Mouse (Mus musculus) CH12.LX (cell line): ENCODE data around the gene Ffar4. TPM values are rescaled to one million over a fixed set of nuclear protein-coding genes. Genes with fewer than 3 reads are reported as not detected.

Source experiments
- DNase-seq: peaks from one replicate; pipeline ENCODE4 v3.0.0-alpha.2; 2013; ENCODE audit errors: extremely low read depth
- H3K27ac ChIP-seq: 2 replicates; pipeline ENCODE4 v1.5.1; 2012; ENCODE audit warnings: low read depth, mild to moderate bottlenecking, control low read depth, moderate library complexity; ENCODE audit not compliant: insufficient read depth
- H3K27me3 ChIP-seq: replicated peaks from 2 replicates; pipeline ENCODE3; 2012; ENCODE audit warnings: inconsistent platforms
- H3K36me3 ChIP-seq, 2 experiments: replicated peaks in 1 of 2; 2 replicates each; pipeline versions ENCODE3 to v1.6.1; 2012; ENCODE audit warnings: inconsistent platforms in 1 of 2, low read length in 1 of 2, mild to moderate bottlenecking in 1 of 2, mixed read lengths in 1 of 2, moderate library complexity in 1 of 2; ENCODE audit not compliant: control insufficient read depth in 1 of 2, insufficient read depth in 1 of 2
- H3K4me1 ChIP-seq, 2 experiments: 2 replicates each; pipeline ENCODE4 v1.6.1; 2012; ENCODE audit warnings: inconsistent platforms in 1 of 2, moderate library complexity in 1 of 2; ENCODE audit not compliant: insufficient read depth in 2 of 2, control insufficient read depth in 1 of 2
- H3K4me2 ChIP-seq: 2 replicates; pipeline ENCODE4 v1.6.1; 2012; ENCODE audit warnings: low read depth, mild to moderate bottlenecking, control low read depth; ENCODE audit not compliant: poor library complexity, insufficient read depth, severe bottlenecking
- H3K4me3 ChIP-seq, 3 experiments: fragments of 150-350 bp in 1 of 3; sonication (generic) in 1 of 3; replicated peaks in 1 of 3; 2 replicates each; pipeline versions ENCODE3 to v1.5.1; 2011 to 2012; ENCODE audit warnings: low read depth in 2 of 3, low read length in 2 of 3, mild to moderate bottlenecking in 2 of 3, moderate library complexity in 2 of 3, control low read depth in 1 of 3, improper control_type of control experiment in 1 of 3, inconsistent platforms in 1 of 3, mixed read lengths in 1 of 3; ENCODE audit not compliant: poor library complexity in 1 of 3
- H3K79me2 ChIP-seq: replicated peaks from 2 replicates; pipeline ENCODE4 v1.6.1; 2012; ENCODE audit warnings: mild to moderate bottlenecking, moderate library complexity; ENCODE audit not compliant: control insufficient read depth, poor library complexity, insufficient read depth, severe bottlenecking; ENCODE audit errors: extremely low read depth
- H3K9ac ChIP-seq: 2 replicates; pipeline ENCODE4 v1.6.1; 2012; ENCODE audit warnings: low read depth, mild to moderate bottlenecking, control low read depth, moderate library complexity; ENCODE audit not compliant: insufficient read depth
- H3K9me3 ChIP-seq: replicated peaks from 2 replicates; pipeline ENCODE3; 2012; ENCODE audit warnings: low read length, inconsistent platforms, mixed read lengths
- BHLHE40 ChIP-seq: IDR thresholded peaks from 2 replicates; pipeline ENCODE4 v1.6.1; 2011; ENCODE audit warnings: mild to moderate bottlenecking, low read depth, low read length, improper control_type of control experiment
- CHD2 ChIP-seq: IDR thresholded peaks from 2 replicates; pipeline ENCODE4 v1.6.1; 2011; ENCODE audit warnings: low read length, improper control_type of control experiment
- CTCF ChIP-seq, 2 experiments: IDR thresholded peaks in 1 of 2; conservative IDR thresholded peaks in 1 of 2; 2 replicates each; pipeline ENCODE4 v1.5.1; 2011 to 2012; ENCODE audit warnings: low read depth in 2 of 2, low read length in 2 of 2, improper control_type of control experiment in 1 of 2, inconsistent platforms in 1 of 2, mild to moderate bottlenecking in 1 of 2, moderate library complexity in 1 of 2
- E2F4 ChIP-seq: IDR thresholded peaks from 2 replicates; pipeline ENCODE4 v1.6.1; 2011; ENCODE audit warnings: low read depth, low read length, improper control_type of control experiment; ENCODE audit not compliant: insufficient replicate concordance
- ELF1 ChIP-seq: IDR thresholded peaks from 2 replicates; pipeline ENCODE4 v1.6.1; 2014; ENCODE audit warnings: low read depth, mild to moderate bottlenecking, inconsistent platforms, low read length, improper control_type of control experiment
- EP300 ChIP-seq: IDR thresholded peaks from 2 replicates; pipeline ENCODE4 v1.6.1; 2011; ENCODE audit warnings: low read length, improper control_type of control experiment
- ETS1 ChIP-seq: conservative IDR thresholded peaks from 2 replicates; pipeline ENCODE4 v1.6.1; 2012; ENCODE audit warnings: low read depth, mild to moderate bottlenecking, inconsistent platforms, low read length, improper control_type of control experiment, moderate library complexity
- GABPA ChIP-seq: IDR thresholded peaks from 2 replicates; pipeline ENCODE4 v1.6.1; 2012; ENCODE audit warnings: low read depth, low read length, improper control_type of control experiment, inconsistent platforms; ENCODE audit not compliant: insufficient replicate concordance
- HCFC1 ChIP-seq: IDR thresholded peaks from 2 replicates; pipeline ENCODE4 v1.6.1; 2012; ENCODE audit warnings: low read depth, mild to moderate bottlenecking, inconsistent platforms, low read length, improper control_type of control experiment
- IRF4 ChIP-seq: IDR thresholded peaks from 2 replicates; pipeline ENCODE4 v1.6.1; 2014; ENCODE audit warnings: low read depth, mild to moderate bottlenecking, inconsistent platforms, low read length, improper control_type of control experiment
- JUN ChIP-seq: IDR thresholded peaks from 2 replicates; pipeline ENCODE4 v1.6.1; 2011; ENCODE audit warnings: low read depth, mild to moderate bottlenecking, low read length, improper control_type of control experiment, moderate library complexity; ENCODE audit not compliant: insufficient read depth
- JUND ChIP-seq: conservative IDR thresholded peaks from 2 replicates; pipeline ENCODE4 v1.6.1; 2011; ENCODE audit warnings: low read depth, low read length, improper control_type of control experiment
- MAFK ChIP-seq: IDR thresholded peaks from 2 replicates; pipeline ENCODE4 v1.6.1; 2011; ENCODE audit warnings: low read length, improper control_type of control experiment; ENCODE audit not compliant: insufficient replicate concordance
- MAX ChIP-seq: IDR thresholded peaks from 2 replicates; pipeline ENCODE4 v1.6.1; 2011; ENCODE audit warnings: low read length, improper control_type of control experiment
- MAZ ChIP-seq: IDR thresholded peaks from 2 replicates; pipeline ENCODE4 v1.6.1; 2012; ENCODE audit warnings: low read depth, mild to moderate bottlenecking, inconsistent platforms, low read length, improper control_type of control experiment, moderate library complexity
- MEF2A ChIP-seq: IDR thresholded peaks from 2 replicates; pipeline ENCODE4 v1.6.1; 2014; ENCODE audit warnings: low read depth, mild to moderate bottlenecking, inconsistent platforms, low read length, improper control_type of control experiment, borderline replicate concordance
- MYC ChIP-seq: IDR thresholded peaks from 2 replicates; pipeline ENCODE4 v1.6.1; 2011; ENCODE audit warnings: low read depth, mild to moderate bottlenecking, improper control_type of control experiment, low read length
- NELFE ChIP-seq: IDR thresholded peaks from 2 replicates; pipeline ENCODE4 v1.6.1; 2011; ENCODE audit warnings: low read depth, low read length, improper control_type of control experiment
- NRF1 ChIP-seq: IDR thresholded peaks from 2 replicates; pipeline ENCODE4 v1.6.1; 2014; ENCODE audit warnings: low read depth, mild to moderate bottlenecking, inconsistent platforms, low read length, improper control_type of control experiment, moderate library complexity
- PAX5 ChIP-seq: IDR thresholded peaks from 2 replicates; pipeline ENCODE4 v1.6.1; 2012; ENCODE audit warnings: low read length, inconsistent platforms, mixed read lengths
- POLR2AphosphoS2 ChIP-seq: IDR thresholded peaks from 2 replicates; pipeline ENCODE4 v1.6.1; 2011; ENCODE audit warnings: low read depth, low read length, improper control_type of control experiment
- RAD21 ChIP-seq: IDR thresholded peaks from 2 replicates; pipeline ENCODE4 v1.6.1; 2011; ENCODE audit warnings: low read depth, mild to moderate bottlenecking, low read length, improper control_type of control experiment, moderate library complexity
- RCOR1 ChIP-seq: conservative IDR thresholded peaks from 2 replicates; pipeline ENCODE4 v1.6.1; 2012; ENCODE audit warnings: low read depth, mild to moderate bottlenecking, inconsistent platforms, low read length, improper control_type of control experiment
- SIN3A ChIP-seq: IDR thresholded peaks from 2 replicates; pipeline ENCODE4 v1.6.1; 2012; ENCODE audit warnings: low read length, improper control_type of control experiment, inconsistent platforms
- SMC3 ChIP-seq: IDR thresholded peaks from 2 replicates; pipeline ENCODE4 v1.6.1; 2011; ENCODE audit warnings: low read depth, low read length, improper control_type of control experiment
- TBP ChIP-seq: conservative IDR thresholded peaks from 2 replicates; pipeline ENCODE4 v1.6.1; 2011; ENCODE audit warnings: low read depth, low read length, improper control_type of control experiment
- TCF12 ChIP-seq: IDR thresholded peaks from 2 replicates; pipeline ENCODE4 v1.6.1; 2014; ENCODE audit warnings: low read depth, mild to moderate bottlenecking, inconsistent platforms, low read length, improper control_type of control experiment
- UBTF ChIP-seq: IDR thresholded peaks from 2 replicates; pipeline ENCODE4 v1.6.1; 2012; ENCODE audit warnings: low read depth, mild to moderate bottlenecking, inconsistent platforms, low read length, improper control_type of control experiment, moderate library complexity
- USF1 ChIP-seq: IDR thresholded peaks from 2 replicates; pipeline ENCODE4 v1.6.1; 2014; ENCODE audit warnings: low read depth, mild to moderate bottlenecking, inconsistent platforms, low read length, improper control_type of control experiment
- ZC3H11A ChIP-seq: IDR thresholded peaks from 2 replicates; pipeline ENCODE4 v1.6.1; 2012; ENCODE audit warnings: low read depth, mild to moderate bottlenecking, inconsistent platforms, low read length, improper control_type of control experiment
- ZMIZ1 ChIP-seq: IDR thresholded peaks from 2 replicates; pipeline ENCODE4 v1.6.1; 2012; ENCODE audit warnings: low read depth, mild to moderate bottlenecking, inconsistent platforms, low read length, improper control_type of control experiment
- ZNF384 ChIP-seq: IDR thresholded peaks from 2 replicates; pipeline ENCODE4 v1.6.1; 2012; ENCODE audit warnings: low read depth, low read length, improper control_type of control experiment, inconsistent platforms
- dilution Hi-C: fragments of 300-500 bp; cut with MboI; formaldehyde crosslinking; loops from 2 replicates; pipeline ENCODE4 v1.14.3; 2020; ENCODE audit warnings: low sequenced_read_pairs; ENCODE audit not compliant: extremely low pct_unique_long_range_greater_than_20kb, extremely low pct_ligation_motif_present
- in situ Hi-C: fragments of 300-500 bp; cut with MboI; formaldehyde crosslinking; loops from 3 replicates; pipeline ENCODE4 v1.14.3; 2019; ENCODE audit warnings: low sequenced_read_pairs, low pct_ligation_motif_present, low pct_unique_long_range_greater_than_20kb, mixed read lengths
- polyA plus RNA-seq: library from polyadenylated mRNA; unstranded; fragments of >175 nt; gene quantifications from 2 replicates; pipeline ENCODE4 v1.2.1, GENCODE M21; 2012; ENCODE audit warnings: low read depth; ENCODE audit not compliant: insufficient read length
- total RNA-seq, 2 experiments: library from RNA; depleted of rRNA; stranded (reverse); fragments of 300-350 nt in 1 of 2; fragments of >200 nt in 1 of 2; gene quantifications; 2 replicates each; pipeline ENCODE4 v1.2.3; 2012 to 2014

Ffar4 gene
- total and polyA plus RNA-seq, 3 experiments, result not detected

DNA sequence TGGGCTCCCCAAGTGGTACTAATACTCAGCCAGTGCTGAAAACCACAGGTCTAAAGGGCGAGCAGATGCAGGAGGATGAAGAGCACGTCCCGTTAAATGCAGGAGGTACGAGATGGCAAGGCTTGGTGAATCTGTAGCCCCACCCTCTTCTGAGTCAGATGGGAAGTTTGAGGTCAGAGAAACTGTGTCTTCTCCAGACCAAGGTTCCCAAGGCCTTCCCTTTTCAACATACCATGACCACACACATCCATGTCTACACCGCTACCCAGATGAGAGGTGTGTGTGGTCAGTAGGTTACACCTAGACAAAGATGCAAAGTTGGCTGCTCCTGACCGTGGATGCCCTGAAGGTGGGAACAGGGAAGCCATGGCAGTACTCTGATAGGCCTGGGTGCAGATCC, 37.9 kb downstream of the Ffar4 start:
- TF ChIP-seq IRF4, result peak; percentile 47; the same call in 1 of the 2 replicates
- no peak for TF ChIP-seq JUN
- H3K36me3 ChIP-seq, result no peaks in the 10 kb centered on the region
- in situ Hi-C loops (no loop called here), dilution Hi-C loops (no loop called here)
- no peaks in the 10 kb centered on the region for H3K9me3 ChIP-seq
- H3K27ac ChIP-seq, result no peak overlapping the region
- no peak overlapping the region for H3K9ac ChIP-seq
- H3K4me3 ChIP-seq, result no peak overlapping the region
- H3K4me1 ChIP-seq, result peaks cover 6% of the 10 kb centered on the region in 2 experiments
- no peak for DNase-seq
- H3K79me2 ChIP-seq, result no peaks in the 10 kb centered on the region
- H3K4me2 ChIP-seq, result peak overlapping the region; percentile 22; the same call in 1 of the 2 replicates
- H3K27me3 ChIP-seq, result no peaks in the 10 kb centered on the region

DNA sequence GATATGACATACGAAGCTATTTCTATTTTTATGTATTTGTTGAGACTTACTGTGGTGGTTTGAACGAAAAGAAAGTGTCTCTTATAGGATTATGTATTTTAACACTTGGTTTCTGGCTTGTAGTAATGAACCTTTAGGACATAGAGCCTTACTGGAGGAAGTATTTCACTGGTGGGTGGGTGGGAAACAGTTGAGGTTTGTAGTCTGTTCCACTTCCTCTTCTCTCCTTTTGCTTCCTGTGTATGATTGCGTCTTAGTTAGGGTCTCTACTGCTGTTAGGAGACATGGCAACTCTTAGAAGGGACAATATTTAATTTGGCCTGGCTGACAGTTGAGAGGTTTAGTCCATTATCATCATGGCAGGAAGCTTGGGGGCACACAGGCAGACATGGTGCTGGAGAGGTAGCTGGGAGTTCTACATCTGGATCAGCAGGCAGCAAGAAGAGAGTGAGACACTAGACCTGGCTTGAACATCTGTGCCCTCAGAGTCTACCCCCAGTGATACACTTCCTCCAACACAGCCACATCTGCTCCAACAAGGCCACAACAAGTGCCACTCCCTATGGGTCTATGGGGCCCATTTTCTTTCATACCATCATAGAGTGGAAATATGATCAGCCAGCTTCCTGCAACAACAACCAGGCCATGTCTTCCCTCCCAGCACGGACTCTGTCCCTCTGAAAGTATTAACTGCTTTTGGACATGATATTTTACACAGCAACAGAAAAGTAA, 46.8 kb downstream of the Ffar4 start:
- no peak overlapping the region for H3K4me2 ChIP-seq
- H3K4me1 ChIP-seq, result peaks cover 4 to 13% of the 10 kb centered on the region in 2 experiments
- DNase-seq, result peak; percentile 61
- H3K27me3 ChIP-seq, result no peaks in the 10 kb centered on the region
- 0 out of 2 replicates have a peak overlapping the region, but pooled peaks have one; percentile 13 for H3K27ac ChIP-seq
- H3K79me2 ChIP-seq, result no peaks in the 10 kb centered on the region
- in situ Hi-C loops, result no loop called here
- no peak overlapping the region for H3K4me3 ChIP-seq
- H3K36me3 ChIP-seq, result no peaks in the 10 kb centered on the region
- H3K9me3 ChIP-seq, result peaks cover 4% of the 10 kb centered on the region
- dilution Hi-C loops, result no loop called here
- no peak overlapping the region for H3K9ac ChIP-seq
- TF ChIP-seq MAX (peak; percentile 5; the same call in 1 of the 2 replicates), ZMIZ1 (no peak), NELFE (no peak), BHLHE40 (no peak), MYC (0 out of 2 replicates have a peak, but pooled peaks have one; percentile 12), RCOR1 (no peak), MAFK (no peak), SIN3A (no peak), ETS1 (no peak), ELF1 (no peak), RAD21 (no peak), TBP (no peak), JUND (no peak), JUN (no peak), EP300 (peak; percentile 67), CHD2 (no peak), E2F4 (no peak), PAX5 (no peak), ZC3H11A (no peak), IRF4 (no peak; the same call in 1 of the 2 replicates), CTCF (conservative IDR thresholded peaks at IDR 0.05 in 1 of 2, IDR thresholded peaks at IDR 0.05 in 1 of 2; ENCODE audit: low read depth in 2 of 2, low read length in 2 of 2) (no peak), MAZ (no peak), NRF1 (no peak), ZNF384 (no peak), HCFC1 (no peak), USF1 (no peak), UBTF (no peak), MEF2A (no peak), POLR2AphosphoS2 (no peak), GABPA (no peak), SMC3 (no peak), TCF12 (peak; percentile 31; the same call in 1 of the 2 replicates)
